ENCODE assay signal across 26 mouse cellular contexts in genomic region chr8:88673859-88674258, GRCm38 (mm10). TPM values are rescaled to one million over a fixed set of nuclear protein-coding genes. Genes with fewer than 3 reads are reported as not detected.
"Had no signal": no experiment of that assay in that cellular context is flagged by ENCODE, and none has a peak within 500 bp of the region (broad histone marks: within the 10 kb centered on the region; RNA-seq: fewer than 3 reads in every experiment).

No protein-coding gene starts in this region.

- H3K4me2 ChIP-seq: heart, embryonic 11.5 days; heart, embryonic 13.5 days; heart, embryonic 15.5 days; hindbrain, embryonic 13.5 days; hindbrain, embryonic 15.5 days; kidney, embryonic 15.5 days; limb, embryonic 13.5 days; limb, embryonic 15.5 days; liver, embryonic 13.5 days; liver, embryonic 15.5 days had no signal

- H3K27ac ChIP-seq: heart, adult 2 months; heart, embryonic 13.5 days; heart, embryonic 15.5 days; hindbrain, embryonic 13.5 days; hindbrain, embryonic 15.5 days; hindbrain, postnatal 0 days; kidney, embryonic 15.5 days; left cerebral cortex, adult 2 months; limb, embryonic 13.5 days; limb, embryonic 15.5 days; liver, embryonic 13.5 days; liver, embryonic 15.5 days had no signal

- H3K4me3 ChIP-seq: heart, adult 2 months; heart, embryonic 13.5 days; heart, embryonic 15.5 days; hindbrain, embryonic 13.5 days; hindbrain, embryonic 15.5 days; kidney, embryonic 15.5 days; left cerebral cortex, adult 2 months; limb, embryonic 13.5 days; limb, embryonic 15.5 days; liver, embryonic 13.5 days; liver, embryonic 15.5 days had no signal

- H3K36me3 ChIP-seq: heart, embryonic 13.5 days; heart, embryonic 15.5 days; hindbrain, embryonic 13.5 days; hindbrain, embryonic 15.5 days; kidney, embryonic 15.5 days; limb, embryonic 13.5 days; limb, embryonic 15.5 days; liver, embryonic 13.5 days; liver, embryonic 15.5 days had no signal

- H3K9me3 ChIP-seq: heart, embryonic 13.5 days; heart, embryonic 15.5 days; hindbrain, embryonic 13.5 days; hindbrain, embryonic 15.5 days; kidney, embryonic 15.5 days; limb, embryonic 13.5 days; limb, embryonic 15.5 days; liver, embryonic 13.5 days; liver, embryonic 15.5 days had no signal

- H3K9ac ChIP-seq: heart, embryonic 13.5 days; heart, embryonic 15.5 days; hindbrain, embryonic 13.5 days; hindbrain, embryonic 15.5 days; kidney, embryonic 15.5 days; limb, embryonic 13.5 days; limb, embryonic 15.5 days; liver, embryonic 13.5 days; liver, embryonic 15.5 days had no signal

- ATAC-seq: hindbrain, postnatal 0 days; intestine, embryonic 16.5 days had no signal

- H3K27me3 ChIP-seq: heart, embryonic 15.5 days; hindbrain, embryonic 13.5 days; hindbrain, embryonic 15.5 days; kidney, embryonic 15.5 days; limb, embryonic 13.5 days; limb, embryonic 15.5 days; liver, embryonic 13.5 days; liver, embryonic 15.5 days had no signal

- DNase-seq: gastrocnemius, postnatal 14 days; gastrocnemius, postnatal 36 days; heart, adult 11 months; heart, adult 2 months; heart, postnatal 14 days; heart, postnatal 36 days; kidney, adult 11 months; kidney, adult 9 months; kidney, postnatal 10 days; kidney, postnatal 36 days; layer of hippocampus, adult 9-11 months; layer of hippocampus, postnatal 36 days; left cerebral cortex, postnatal 4 days; liver, embryonic 13.5 days had no signal

- H3K4me1 ChIP-seq: heart, embryonic 13.5 days; heart, embryonic 15.5 days; kidney, embryonic 15.5 days; limb, embryonic 13.5 days; limb, embryonic 15.5 days; liver, embryonic 13.5 days; liver, embryonic 15.5 days had no signal

RNA-seq across cellular contexts. Expression of gene Nod2, which starts 26.7 kb away (rescaled TPM):
- polyA plus RNA-seq: hindbrain, embryonic 15.5 days had no signal
